Mouse (Mus musculus): Measurements from ENCODE around the gene Pou6f2. TPM values are rescaled to one million over a fixed set of nuclear protein-coding genes. Genes with fewer than 3 reads are reported as not detected.

The Pou6f2 gene
- polyA plus RNA-seq, 1 experiment from 2014 or later, result 0.22 TPM

GRCm38 (mm10) chr13:18287536-18287935 lies 110.0 kb downstream of the Pou6f2 start:
- no peak for ATAC-seq (ENCODE audit: low read depth)
- no peak overlapping the region for H3K4me2 ChIP-seq (ENCODE audit: low read depth, low read length)
- H3K9me3 ChIP-seq (ENCODE audit: control insufficient read depth, low read length), result no peaks in the 10 kb centered on the region
- no peak overlapping the region for H3K9ac ChIP-seq (ENCODE audit: low read depth, low read length)
- H3K27me3 ChIP-seq (replicated peaks; ENCODE audit: control insufficient read depth, insufficient read depth, low read length), result no peaks in the 10 kb centered on the region
- no peaks in the 10 kb centered on the region for H3K36me3 ChIP-seq (ENCODE audit: control insufficient read depth, insufficient read depth, low read length)
- no peak overlapping the region for H3K4me3 ChIP-seq (ENCODE audit: low read depth, low read length)
- DNase-seq (ENCODE audit: low spot score), result no peak
- H3K4me1 ChIP-seq (ENCODE audit: control insufficient read depth, insufficient read depth, low read length), result no peaks in the 10 kb centered on the region
- 73% methylated on average over 7 of the region's 7 CpGs for WGBS
- H3K27ac ChIP-seq (replicated peaks; ENCODE audit: low read depth, low read length), result no peak overlapping the region

- Histone ChIP-seq H3K4me1 (ENCODE audit: control insufficient read depth, insufficient read depth, low read length) (peaks cover 3% of the 10 kb centered on the region; the same call in 1 of the 2 replicates), H3K9me3 (ENCODE audit: control insufficient read depth, low read length) (no peaks in the 10 kb centered on the region), H3K4me3 (ENCODE audit: low read depth, low read length) (no peak overlapping the region), H3K27me3 (replicated peaks; ENCODE audit: control insufficient read depth, insufficient read depth, low read length) (no peaks in the 10 kb centered on the region), H3K36me3 (ENCODE audit: control insufficient read depth, insufficient read depth, low read length) (no peaks in the 10 kb centered on the region), H3K4me2 (ENCODE audit: low read depth, low read length) (no peak overlapping the region), H3K27ac (replicated peaks; ENCODE audit: low read depth, low read length) (no peak overlapping the region), H3K9ac (ENCODE audit: low read depth, low read length) (no peak overlapping the region)
- DNase-seq (ENCODE audit: low spot score), result no peak
- no peak for ATAC-seq (ENCODE audit: low read depth)
- 70% methylated on average over 5 of the region's 5 CpGs for WGBS
Measured at GRCm38 (mm10) chr13:18282361-18282982, 115.0 kb downstream of the Pou6f2 start.

- Histone ChIP-seq H3K9me3 (ENCODE audit: control insufficient read depth, low read length) (no peaks in the 10 kb centered on the region), H3K27ac (replicated peaks; ENCODE audit: low read depth, low read length) (no peak overlapping the region), H3K4me3 (ENCODE audit: low read depth, low read length) (no peak overlapping the region), H3K36me3 (ENCODE audit: control insufficient read depth, insufficient read depth, low read length) (no peaks in the 10 kb centered on the region), H3K9ac (ENCODE audit: low read depth, low read length) (no peak overlapping the region), H3K4me2 (ENCODE audit: low read depth, low read length) (no peak overlapping the region), H3K27me3 (replicated peaks; ENCODE audit: control insufficient read depth, insufficient read depth, low read length) (no peaks in the 10 kb centered on the region), H3K4me1 (ENCODE audit: control insufficient read depth, insufficient read depth, low read length) (peaks cover 3% of the 10 kb centered on the region; the same call in 1 of the 2 replicates)
- WGBS, result 40% methylated on average over 3 of the region's 3 CpGs
- DNase-seq (ENCODE audit: low spot score) (peak; percentile 41), ATAC-seq (ENCODE audit: low read depth) (peak; percentile 53; the same call in 1 of the 2 replicates)
Measured at GRCm38 (mm10) chr13:18281084-18281483, 116.4 kb downstream of the Pou6f2 start.

GRCm38 (mm10) chr13:18253131-18253530 lies 144.4 kb downstream of the Pou6f2 start:
- ATAC-seq (ENCODE audit: low read depth) (no peak), DNase-seq (ENCODE audit: low spot score) (no peak)
- Histone ChIP-seq H3K9ac (ENCODE audit: low read depth, low read length) (no peak overlapping the region), H3K4me2 (ENCODE audit: low read depth, low read length) (no peak overlapping the region), H3K27me3 (replicated peaks; ENCODE audit: control insufficient read depth, insufficient read depth, low read length) (no peaks in the 10 kb centered on the region), H3K36me3 (ENCODE audit: control insufficient read depth, insufficient read depth, low read length) (no peaks in the 10 kb centered on the region), H3K9me3 (ENCODE audit: control insufficient read depth, low read length) (no peaks in the 10 kb centered on the region), H3K4me3 (ENCODE audit: low read depth, low read length) (no peak overlapping the region), H3K27ac (replicated peaks; ENCODE audit: low read depth, low read length) (no peak overlapping the region), H3K4me1 (ENCODE audit: control insufficient read depth, insufficient read depth, low read length) (no peaks in the 10 kb centered on the region)
- 85% methylated on average over 3 of the region's 3 CpGs for WGBS

GRCm38 (mm10) chr13:18218566-18219234 lies 178.8 kb downstream of the Pou6f2 start:
- WGBS, result 7% methylated on average over 22 of the region's 22 CpGs
- peak overlapping the region; percentile 28; the same call in 1 of the 2 replicates for H3K4me2 ChIP-seq (ENCODE audit: low read depth, low read length)

GRCm38 (mm10) chr13:18211242-18211641 lies 186.2 kb downstream of the Pou6f2 start:
- ATAC-seq (ENCODE audit: low read depth), result no peak
- Histone ChIP-seq H3K9ac (ENCODE audit: low read depth, low read length) (no peak overlapping the region), H3K4me3 (ENCODE audit: low read depth, low read length) (no peak overlapping the region), H3K36me3 (ENCODE audit: control insufficient read depth, insufficient read depth, low read length) (no peaks in the 10 kb centered on the region), H3K9me3 (ENCODE audit: control insufficient read depth, low read length) (no peaks in the 10 kb centered on the region), H3K4me1 (ENCODE audit: control insufficient read depth, insufficient read depth, low read length) (no peaks in the 10 kb centered on the region), H3K27me3 (replicated peaks; ENCODE audit: control insufficient read depth, insufficient read depth, low read length) (no peaks in the 10 kb centered on the region), H3K4me2 (ENCODE audit: low read depth, low read length) (no peak overlapping the region), H3K27ac (replicated peaks; ENCODE audit: low read depth, low read length) (no peak overlapping the region)
- 95% methylated on average over 14 of the region's 14 CpGs for WGBS
- DNase-seq (ENCODE audit: low spot score), result no peak

More at GRCm38 (mm10) chr13:18218566-18219234, 178.8 kb downstream of the Pou6f2 start:
- ATAC-seq (ENCODE audit: low read depth) (peak; percentile 82; the same call in 1 of the 2 replicates), DNase-seq (ENCODE audit: low spot score) (peak; percentile 45)
- H3K9me3 ChIP-seq (ENCODE audit: control insufficient read depth, low read length), result no peaks in the 10 kb centered on the region
- H3K27ac ChIP-seq (replicated peaks; ENCODE audit: low read depth, low read length), result no peak overlapping the region
- H3K4me1 ChIP-seq (ENCODE audit: control insufficient read depth, insufficient read depth, low read length), result no peaks in the 10 kb centered on the region
- no peak overlapping the region for H3K9ac ChIP-seq (ENCODE audit: low read depth, low read length)
- no peak overlapping the region for H3K4me3 ChIP-seq (ENCODE audit: low read depth, low read length)
- no peaks in the 10 kb centered on the region for H3K36me3 ChIP-seq (ENCODE audit: control insufficient read depth, insufficient read depth, low read length)
- 0 out of 2 replicates have a peak, but pooled peaks cover 4% of the 10 kb centered on the region for H3K27me3 ChIP-seq (replicated peaks; ENCODE audit: control insufficient read depth, insufficient read depth, low read length)

GRCm38 (mm10) chr13:18204476-18205250 lies 192.8 kb downstream of the Pou6f2 start:
- DNase-seq (ENCODE audit: low spot score) (peak; percentile 15), ATAC-seq (ENCODE audit: low read depth) (peak; percentile 44; the same call in 1 of the 2 replicates)
- H3K27me3 ChIP-seq (replicated peaks; ENCODE audit: control insufficient read depth, insufficient read depth, low read length), result no peaks in the 10 kb centered on the region
- no peaks in the 10 kb centered on the region for H3K4me1 ChIP-seq (ENCODE audit: control insufficient read depth, insufficient read depth, low read length)
- 37% methylated on average over 8 of the region's 8 CpGs for WGBS
- no peak overlapping the region for H3K4me3 ChIP-seq (ENCODE audit: low read depth, low read length)
- H3K9ac ChIP-seq (ENCODE audit: low read depth, low read length), result no peak overlapping the region
- no peak overlapping the region for H3K27ac ChIP-seq (replicated peaks; ENCODE audit: low read depth, low read length)
- no peaks in the 10 kb centered on the region for H3K36me3 ChIP-seq (ENCODE audit: control insufficient read depth, insufficient read depth, low read length)
- H3K4me2 ChIP-seq (ENCODE audit: low read depth, low read length), result no peak overlapping the region
- H3K9me3 ChIP-seq (ENCODE audit: control insufficient read depth, low read length), result no peaks in the 10 kb centered on the region

- peak; percentile 17 for DNase-seq (ENCODE audit: low spot score)
- H3K9me3 ChIP-seq (ENCODE audit: control insufficient read depth, low read length), result no peaks in the 10 kb centered on the region
- no peak for ATAC-seq (ENCODE audit: low read depth)
- no peaks in the 10 kb centered on the region for H3K36me3 ChIP-seq (ENCODE audit: control insufficient read depth, insufficient read depth, low read length)
- no peak overlapping the region for H3K4me3 ChIP-seq (ENCODE audit: low read depth, low read length)
- no peaks in the 10 kb centered on the region for H3K27me3 ChIP-seq (replicated peaks; ENCODE audit: control insufficient read depth, insufficient read depth, low read length)
- no peak overlapping the region for H3K27ac ChIP-seq (replicated peaks; ENCODE audit: low read depth, low read length)
- H3K4me1 ChIP-seq (ENCODE audit: control insufficient read depth, insufficient read depth, low read length), result no peaks in the 10 kb centered on the region
- no peak overlapping the region for H3K9ac ChIP-seq (ENCODE audit: low read depth, low read length)
- WGBS, result 51% methylated on average over 3 of the region's 3 CpGs
- no peak overlapping the region for H3K4me2 ChIP-seq (ENCODE audit: low read depth, low read length)
Measured at GRCm38 (mm10) chr13:18174003-18174402, 223.5 kb downstream of the Pou6f2 start.

All from embryonic facial prominence, embryonic 14.5 days (tissue).